Mouse (Mus musculus) liver, embryonic 14.5 days (tissue): Measurements from ENCODE around the gene Mlec. TPM values are rescaled to one million over a fixed set of nuclear protein-coding genes. Genes with fewer than 3 reads are reported as not detected.
A peak's percentile ranks its signal among the peaks of the same experiment; 100 is the strongest.
"Not testable (repeated sequence)": the region's sequence is repeated elsewhere in the genome, so short reads cannot be mapped to it uniquely, and the experiment has no call there.

ENCODE experiments used
- ATAC-seq: fragments of 200-750 bp; cut with Nextera tagmentation; 2 replicates; pipeline ENCODE4 v1.8.0; 2017; ENCODE audit warnings: moderate number of reproducible peaks, mild to moderate bottlenecking, moderate library complexity; ENCODE audit not compliant: insufficient read depth
- DNase-seq, 3 experiments: peaks; one replicate each; pipeline ENCODE4 v3.0.0-alpha.2; 2012 to 2013; ENCODE audit warnings: low read depth in 3 of 3, low spot score in 3 of 3
- H3K27ac ChIP-seq: fragments of 300-500 bp; sonication (generic); 2 replicates; pipeline ENCODE4 v1.5.1; 2014; ENCODE audit warnings: moderate library complexity, mild to moderate bottlenecking, control low read depth, inconsistent platforms
- H3K27me3 ChIP-seq: fragments of 300-500 bp; sonication (generic); 2 replicates; pipeline ENCODE4 v1.6.1; 2014; ENCODE audit warnings: mild to moderate bottlenecking, low read length, moderate library complexity; ENCODE audit not compliant: control insufficient read depth, insufficient read depth
- H3K36me3 ChIP-seq: fragments of 300-500 bp; sonication (generic); replicated peaks from 2 replicates; pipeline ENCODE4 v1.6.1; 2014; ENCODE audit warnings: low read depth; ENCODE audit not compliant: control insufficient read depth, insufficient read depth
- H3K4me1 ChIP-seq, 2 experiments: fragments of 200-500 bp in 1 of 2; fragments of 300-500 bp in 1 of 2; sonication (generic) in 1 of 2; replicated peaks; 2 replicates each; pipeline ENCODE4 v1.6.1; 2012 to 2014; ENCODE audit warnings: antibody characterized with exemption in 1 of 2, inconsistent platforms in 1 of 2, low read length in 1 of 2; ENCODE audit not compliant: control insufficient read depth in 2 of 2, insufficient read depth in 2 of 2
- H3K4me2 ChIP-seq: fragments of 300-500 bp; sonication (generic); 2 replicates; pipeline ENCODE4 v1.6.1; 2014; ENCODE audit warnings: low read depth, mild to moderate bottlenecking, control low read depth, moderate library complexity
- H3K4me3 ChIP-seq, 2 experiments: fragments of 200-500 bp in 1 of 2; fragments of 300-500 bp in 1 of 2; sonication (generic) in 1 of 2; 2 replicates each; pipeline ENCODE4 v1.5.1; 2012 to 2014; ENCODE audit warnings: low read depth in 2 of 2, low read length in 2 of 2, mild to moderate bottlenecking in 2 of 2, control low read depth in 1 of 2, inconsistent platforms in 1 of 2, moderate library complexity in 1 of 2; ENCODE audit not compliant: insufficient read depth in 1 of 2
- H3K9ac ChIP-seq: fragments of 300-500 bp; sonication (generic); replicated peaks from 2 replicates; pipeline ENCODE4 v1.6.1; 2014; ENCODE audit warnings: mild to moderate bottlenecking, control low read depth, moderate library complexity
- H3K9me3 ChIP-seq: fragments of 300-500 bp; sonication (generic); 2 replicates; pipeline ENCODE4 v1.6.1; 2016; ENCODE audit warnings: low read length, mixed read lengths; ENCODE audit not compliant: control insufficient read depth
- CTCF ChIP-seq: IDR thresholded peaks from 2 replicates; pipeline ENCODE4 v1.5.1; 2016; ENCODE audit warnings: antibody characterized with exemption, low read depth, control low read depth
- EP300 ChIP-seq: IDR thresholded peaks from 2 replicates; pipeline ENCODE4 v1.6.1; 2016; ENCODE audit warnings: antibody characterized with exemption, low read depth
- WGBS: fragments of 180-500 bp; shearing (Covaris S2); extraction: QIAGEN DNeasy Blood & Tissue Kit; methylation state at CpG from one replicate; pipeline ENCODE4 v1.1.7; 2014; ENCODE audit not compliant: insufficient replicate concordance; 5-methylcytosine and 5-hydroxymethylcytosine counted together
- polyA plus RNA-seq, 2 experiments: library from polyadenylated mRNA; depleted of rRNA in 1 of 2; stranded (reverse) in 1 of 2; unstranded in 1 of 2; fragments of >200 nt; fragmentation: Nextera tagmentation in 1 of 2; extraction: Ambion mirVana in 1 of 2; gene quantifications; 2 replicates each; pipeline versions ENCODE4 v1.2.1 to v1.2.3; 2012 to 2014

Gene Mlec
- polyA plus RNA-seq, 2 experiments, result 13.9 to 34.1 TPM

GRCm38 (mm10) chr5:115167396-115167795 is 9.4 kb upstream of the Mlec start:
- WGBS, result 27% methylated on average over 6 of the region's 6 CpGs
- Histone ChIP-seq H3K4me2 (no peak overlapping the region), H3K27me3 (no peaks in the 10 kb centered on the region), H3K4me1 (peaks cover 0 to 16% of the 10 kb centered on the region in 2 experiments; a peak in 2 of 4 replicates), H3K36me3 (no peaks in the 10 kb centered on the region), H3K9me3 (no peaks in the 10 kb centered on the region), H3K9ac (no peak overlapping the region), H3K4me3 (no peak overlapping the region), H3K27ac (no peak overlapping the region)
- ATAC-seq (0 out of 2 replicates have a peak, but pooled peaks have one; percentile 18), DNase-seq (no peak)
- TF ChIP-seq CTCF (no peak), EP300 (no peak)

- no peaks in the 10 kb centered on the region for H3K27me3 ChIP-seq
- H3K36me3 ChIP-seq, result no peaks in the 10 kb centered on the region
- ATAC-seq (no peak), DNase-seq (no peak)
- WGBS, result 59% methylated on average over 7 of the region's 7 CpGs
- no peak overlapping the region for H3K4me2 ChIP-seq
- no peak overlapping the region for H3K27ac ChIP-seq
- peaks cover 0 to 16% of the 10 kb centered on the region in 2 experiments; a peak in 2 of 4 replicates for H3K4me1 ChIP-seq
- TF ChIP-seq CTCF, result no peak
- no peak for TF ChIP-seq EP300
- no peaks in the 10 kb centered on the region for H3K9me3 ChIP-seq
- no peak overlapping the region for H3K4me3 ChIP-seq
- no peak overlapping the region for H3K9ac ChIP-seq
These were observed 8.8 kb upstream of the Mlec start for GRCm38 (mm10) chr5:115166815-115167194.

GRCm38 (mm10) chr5:115165895-115166814 is 8.2 kb upstream of the Mlec start:
- TF ChIP-seq CTCF (no peak), EP300 (no peak)
- H3K4me3 ChIP-seq, result no peak overlapping the region
- H3K36me3 ChIP-seq, result no peaks in the 10 kb centered on the region
- H3K9me3 ChIP-seq, result no peaks in the 10 kb centered on the region
- no peaks in the 10 kb centered on the region for H3K27me3 ChIP-seq
- peaks cover 0 to 19% of the 10 kb centered on the region in 2 experiments; a peak in 3 of 4 replicates for H3K4me1 ChIP-seq
- no peak overlapping the region for H3K9ac ChIP-seq
- no peak for ATAC-seq
- H3K27ac ChIP-seq, result no peak overlapping the region
- 58% methylated on average over 11 of the region's 11 CpGs for WGBS
- DNase-seq, result no peak
- no peak overlapping the region for H3K4me2 ChIP-seq

- no peaks in the 10 kb centered on the region for H3K36me3 ChIP-seq
- no peak overlapping the region for H3K27ac ChIP-seq
- ATAC-seq, result no peak
- DNase-seq, result no peak
- TF ChIP-seq EP300, result no peak
- peak; percentile 74 for TF ChIP-seq CTCF
- H3K27me3 ChIP-seq, result no peaks in the 10 kb centered on the region
- 57% methylated on average over 9 of the region's 9 CpGs for WGBS
- H3K9ac ChIP-seq, result no peak overlapping the region
- H3K4me2 ChIP-seq, result no peak overlapping the region
- H3K4me3 ChIP-seq, result no peak overlapping the region
- H3K4me1 ChIP-seq, result peaks cover 4 to 25% of the 10 kb centered on the region in 2 experiments
- H3K9me3 ChIP-seq, result no peaks in the 10 kb centered on the region
These were observed 7.4 kb upstream of the Mlec start for GRCm38 (mm10) chr5:115165351-115165750.

GRCm38 (mm10) chr5:115164446-115164845 is 6.5 kb upstream of the Mlec start:
- H3K27ac ChIP-seq, DNase-seq, H3K4me2 ChIP-seq, H3K36me3 ChIP-seq, ATAC-seq, H3K4me3 ChIP-seq, H3K9me3 ChIP-seq, H3K27me3 ChIP-seq, H3K9ac ChIP-seq: not testable (repeated sequence)
- H3K4me1 ChIP-seq, result peaks cover 4 to 25% of the 10 kb centered on the region in 2 experiments
- WGBS, result 60% methylated on average over 4 of the region's 4 CpGs
